Mouse (Mus musculus): ENCODE measurements around the gene Nudc. TPM values are rescaled to one million over a fixed set of nuclear protein-coding genes. Genes with fewer than 3 reads are reported as not detected.
"Not testable (repeated sequence)": the region's sequence is repeated elsewhere in the genome, so short reads cannot be mapped to it uniquely, and the experiment has no call there.

Gene Nudc
- total RNA-seq, 2 experiments from 2014 or later, result 106 to 120 TPM

DNA sequence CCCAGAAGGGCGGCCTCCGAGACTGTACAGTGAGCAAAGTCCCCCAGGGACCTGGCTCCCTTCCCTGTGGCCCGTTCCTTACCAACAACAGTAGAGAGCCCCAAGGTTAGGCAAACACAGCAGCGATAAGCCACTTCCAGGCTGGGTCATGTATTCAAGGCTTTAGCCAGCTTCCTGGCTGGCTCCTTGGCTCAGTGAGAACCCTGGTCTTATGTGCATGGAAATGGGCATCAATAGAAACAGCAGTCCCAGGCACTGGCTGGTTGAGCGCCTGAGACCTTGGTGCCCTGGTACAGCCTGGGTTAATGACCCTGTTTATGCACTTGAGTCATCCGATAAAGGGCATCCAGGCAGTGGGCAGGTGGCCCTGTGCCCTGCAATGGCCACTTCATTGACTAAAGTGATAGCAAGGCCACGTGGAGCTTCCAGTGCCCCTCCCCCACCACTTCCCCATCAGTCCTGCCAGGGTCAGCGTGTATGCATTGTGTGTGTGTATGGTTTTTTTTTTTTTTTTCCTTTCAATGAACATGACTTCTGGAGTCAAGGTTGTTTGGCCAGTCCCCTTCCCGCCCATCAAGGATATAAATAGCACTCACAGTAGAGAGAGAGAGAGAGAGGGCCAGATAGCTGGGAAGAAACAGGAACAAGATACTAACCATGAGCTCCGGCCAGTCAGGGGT, 7.1 kb upstream of the Nudc start, which contains the start of gene Nr0b2:
TSS of gene Nr0b2 (plus strand) at position 609 of the 680 bp plus-strand sequence.
- intact Hi-C loops (cut with DNase I), result no loop called here
- DNase-seq (ENCODE audit: extremely low spot score in 1 of 2, low spot score in 2 of 2), result no peak

GRCm38 (mm10) chr4:133552029-133552428, 6.2 kb upstream of the Nudc start:
- DNase-seq (ENCODE audit: extremely low spot score in 1 of 2, low spot score in 2 of 2), result no peak
- intact Hi-C loops (cut with DNase I), result no loop called here

DNA sequence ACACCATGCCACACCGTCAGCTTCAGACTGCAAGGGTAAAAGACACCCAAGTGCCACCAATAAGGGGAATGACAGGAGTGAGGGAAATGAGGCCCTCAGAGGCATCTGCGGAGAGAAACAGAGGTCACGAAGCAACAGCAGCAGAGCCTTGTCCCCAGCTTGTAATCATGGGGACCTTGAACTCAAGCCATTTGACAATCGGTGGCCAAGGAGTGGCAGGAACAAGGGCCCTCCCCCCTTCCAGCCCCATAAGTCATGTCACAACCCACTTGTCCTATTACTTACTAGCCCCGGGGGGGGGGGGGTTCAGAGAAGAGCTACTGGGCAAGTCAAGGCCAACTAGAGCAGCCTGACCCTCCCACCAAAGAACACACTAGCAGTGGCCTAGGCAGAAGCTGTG, 9.1 kb downstream of the Nudc start:
- intact Hi-C loops (cut with DNase I), result no loop called here
- no peak for DNase-seq (ENCODE audit: extremely low spot score in 1 of 2, low spot score in 2 of 2)

- intact Hi-C loops (cut with DNase I), result no loop called here
- DNase-seq (ENCODE audit: extremely low spot score in 1 of 2, low spot score in 2 of 2), result no peak
These were observed 9.7 kb downstream of the Nudc start for GRCm38 (mm10) chr4:133536081-133536480.

DNA sequence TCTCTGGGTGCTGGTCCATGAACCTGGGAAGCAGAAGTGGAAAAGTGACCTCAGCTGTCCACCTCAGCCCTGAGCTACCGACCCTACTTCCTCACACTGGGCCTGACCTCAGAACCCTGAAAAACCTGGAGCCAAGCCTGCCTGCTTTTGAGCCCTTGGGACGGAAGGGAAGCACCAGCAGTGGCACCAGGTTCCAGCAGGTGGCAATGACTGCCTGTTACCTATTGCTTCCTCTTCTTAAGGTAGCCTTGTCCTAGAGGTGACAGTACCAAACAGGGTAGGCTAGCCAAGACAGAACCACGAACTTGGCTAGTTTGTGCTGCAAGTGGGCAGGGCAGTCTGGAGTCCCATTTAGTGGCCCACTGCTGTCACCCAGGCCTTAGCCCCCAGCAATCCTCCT, 13.0 kb downstream of the Nudc start:
- DNase-seq (ENCODE audit: extremely low spot score in 1 of 2, low spot score in 2 of 2), result no peak
- intact Hi-C loops (cut with DNase I), result no loop called here

DNA sequence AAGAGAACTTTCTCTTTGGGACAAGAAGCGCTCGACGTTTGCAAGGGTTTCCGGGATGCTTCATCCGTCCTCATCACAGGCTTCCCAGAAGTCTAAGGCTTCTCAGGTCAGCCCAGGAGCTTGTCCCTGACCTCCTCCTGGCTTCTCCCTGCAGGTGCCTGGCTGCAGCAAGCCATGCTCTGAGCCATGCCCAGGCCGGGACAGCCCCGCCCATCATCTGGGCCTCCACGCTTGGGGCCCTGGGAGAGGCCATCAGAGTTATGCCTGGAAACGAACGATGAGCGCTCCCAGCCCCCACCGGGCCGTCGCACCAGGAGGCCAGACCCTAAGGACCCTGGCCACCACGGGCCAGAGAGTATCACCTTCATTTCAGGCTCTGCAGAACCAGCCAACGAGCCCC, 18.0 kb downstream of the Nudc start:
- intact Hi-C loops (cut with DNase I), result no loop called here
- DNase-seq (ENCODE audit: extremely low spot score in 1 of 2, low spot score in 2 of 2), result no peak

- no peak for DNase-seq (ENCODE audit: extremely low spot score in 1 of 2, low spot score in 2 of 2)
- intact Hi-C loops (cut with DNase I), result no loop called here
These were observed 24.3 kb downstream of the Nudc start for GRCm38 (mm10) chr4:133521502-133521901.

DNA sequence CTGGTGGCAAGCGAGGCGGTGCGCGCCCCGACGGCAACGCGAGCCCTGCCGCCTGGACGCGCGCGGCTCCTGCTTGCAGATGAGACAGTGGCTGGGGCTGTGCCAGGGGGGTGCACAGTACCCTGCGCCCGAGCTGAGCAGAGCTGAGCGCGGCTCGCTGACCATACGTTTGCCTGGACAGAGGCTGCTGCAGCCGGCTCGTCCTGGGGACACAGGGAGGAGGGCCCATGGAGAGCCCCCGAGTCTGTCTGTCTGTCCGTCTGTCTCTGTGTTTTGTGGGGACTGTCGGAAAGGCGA, 26.5 kb downstream of the Nudc start:
- DNase-seq (ENCODE audit: extremely low spot score in 1 of 2, low spot score in 2 of 2), result no peak
- intact Hi-C loops (cut with DNase I), result no loop called here

GRCm38 (mm10) chr4:133518601-133519368, 27.0 kb downstream of the Nudc start, which contains the start of gene Kdf1:
Gene Kdf1 (plus strand): TSS chr4:133518963.
- intact Hi-C loops (cut with DNase I), result no loop called here
- no peak for DNase-seq (ENCODE audit: extremely low spot score in 1 of 2, low spot score in 2 of 2)

- intact Hi-C loops (cut with DNase I), result no loop called here
- DNase-seq (ENCODE audit: extremely low spot score in 1 of 2, low spot score in 2 of 2), result peak; percentile 66 to 67
These were observed 32.8 kb downstream of the Nudc start for GRCm38 (mm10) chr4:133512972-133513371.

DNA sequence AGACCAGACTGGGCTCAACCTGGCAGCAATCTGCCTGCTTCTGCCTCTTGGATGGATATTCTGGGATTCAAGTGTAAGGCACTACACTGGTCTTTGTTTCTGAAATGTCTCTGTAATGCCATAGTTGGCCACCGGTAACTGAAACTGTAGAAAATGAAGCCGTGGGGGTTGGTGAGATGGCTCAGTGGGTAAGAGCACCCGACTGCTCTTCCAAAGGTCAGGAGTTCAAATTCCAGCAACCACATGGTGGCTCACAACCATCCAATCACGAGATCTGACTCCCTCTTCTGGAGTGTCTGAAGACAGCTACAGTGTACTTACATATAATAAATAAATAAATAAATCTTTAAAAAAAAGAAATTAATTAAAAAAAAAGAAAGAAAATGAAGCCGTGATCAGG, 33.3 kb downstream of the Nudc start:
- DNase-seq (ENCODE audit: extremely low spot score in 1 of 2, low spot score in 2 of 2); intact Hi-C loops (cut with DNase I): not testable (repeated sequence)

DNA sequence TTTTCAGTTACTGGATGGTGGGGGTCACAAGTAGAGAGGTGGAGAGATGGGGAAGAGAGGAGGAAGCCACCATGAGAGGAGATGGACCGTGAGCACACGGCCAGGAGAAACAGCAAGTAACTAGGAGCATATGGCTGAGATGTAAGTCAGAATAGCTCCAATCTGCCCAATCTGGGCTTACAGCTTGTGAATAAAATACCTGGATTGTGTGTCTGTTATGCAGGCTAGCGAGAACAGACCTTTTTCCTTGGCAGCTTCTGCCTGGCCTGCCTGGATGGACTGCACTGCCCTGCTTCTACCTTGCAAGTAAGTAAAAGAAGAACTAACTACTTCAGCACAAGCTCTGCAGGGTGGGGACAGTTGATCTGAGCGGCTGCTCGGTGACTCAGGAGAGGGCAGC, 34.7 kb downstream of the Nudc start:
- intact Hi-C loops (cut with DNase I), result no loop called here
- no peak for DNase-seq (ENCODE audit: extremely low spot score in 1 of 2, low spot score in 2 of 2)

GRCm38 (mm10) chr4:133508990-133509389, 36.8 kb downstream of the Nudc start:
- intact Hi-C loops (cut with DNase I), result no loop called here
- peak in 1 of 2 experiments; percentile 49 for DNase-seq (ENCODE audit: extremely low spot score in 1 of 2, low spot score in 2 of 2)

- no peak for DNase-seq (ENCODE audit: extremely low spot score in 1 of 2, low spot score in 2 of 2)
- intact Hi-C loops (cut with DNase I), result no loop called here
These were observed 39.2 kb downstream of the Nudc start for GRCm38 (mm10) chr4:133506573-133506972.

GRCm38 (mm10) chr4:133504755-133505485, 40.9 kb downstream of the Nudc start:
- intact Hi-C loops (cut with DNase I), result no loop called here

DNA sequence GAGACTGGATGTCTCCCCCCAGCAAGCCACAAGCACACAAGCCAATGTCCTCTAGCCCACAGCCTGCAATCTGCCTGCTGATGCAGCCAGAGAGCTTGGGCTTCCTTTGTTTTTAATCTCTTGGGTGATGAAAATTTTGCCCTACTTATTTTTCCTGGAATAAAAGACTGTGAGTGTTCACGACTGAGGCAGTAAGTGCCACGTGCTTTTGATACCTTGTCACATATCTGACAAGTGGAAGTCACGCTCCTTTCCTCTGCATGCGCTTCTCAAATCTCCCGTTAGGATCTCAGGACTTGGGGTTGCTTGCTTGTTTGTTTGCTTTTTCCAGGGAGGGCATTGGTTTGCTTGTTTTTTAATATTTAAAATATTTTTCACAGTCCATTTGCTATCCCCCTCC, 41.5 kb downstream of the Nudc start:
- DNase-seq (ENCODE audit: extremely low spot score in 1 of 2, low spot score in 2 of 2), result no peak
- intact Hi-C loops (cut with DNase I), result no loop called here

More at GRCm38 (mm10) chr4:133504755-133505485, 40.9 kb downstream of the Nudc start:
- DNase-seq (ENCODE audit: extremely low spot score in 1 of 2, low spot score in 2 of 2), result peak in 1 of 2 experiments; percentile 50

DNA sequence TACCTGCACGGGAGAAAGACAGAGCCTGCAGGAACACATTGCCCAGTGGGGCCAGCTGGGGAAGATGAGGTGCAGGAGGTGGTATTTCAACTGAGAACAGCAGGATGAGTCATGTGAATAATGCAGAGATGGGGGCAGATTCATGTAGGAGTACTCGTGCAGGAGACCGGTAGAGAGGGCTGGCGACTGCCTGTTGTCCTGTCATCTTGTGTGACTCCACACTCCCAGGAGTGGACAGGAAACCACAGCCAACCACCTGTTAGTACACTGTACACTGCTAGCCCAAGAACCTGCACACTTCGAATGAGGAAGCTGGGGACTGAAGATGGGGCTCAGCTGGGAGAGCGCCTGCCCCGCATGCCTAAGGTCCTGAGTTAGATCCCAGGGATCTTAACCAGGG, 44.3 kb downstream of the Nudc start:
- DNase-seq (ENCODE audit: extremely low spot score in 1 of 2, low spot score in 2 of 2), result no peak
- intact Hi-C loops (cut with DNase I), result no loop called here

DNA sequence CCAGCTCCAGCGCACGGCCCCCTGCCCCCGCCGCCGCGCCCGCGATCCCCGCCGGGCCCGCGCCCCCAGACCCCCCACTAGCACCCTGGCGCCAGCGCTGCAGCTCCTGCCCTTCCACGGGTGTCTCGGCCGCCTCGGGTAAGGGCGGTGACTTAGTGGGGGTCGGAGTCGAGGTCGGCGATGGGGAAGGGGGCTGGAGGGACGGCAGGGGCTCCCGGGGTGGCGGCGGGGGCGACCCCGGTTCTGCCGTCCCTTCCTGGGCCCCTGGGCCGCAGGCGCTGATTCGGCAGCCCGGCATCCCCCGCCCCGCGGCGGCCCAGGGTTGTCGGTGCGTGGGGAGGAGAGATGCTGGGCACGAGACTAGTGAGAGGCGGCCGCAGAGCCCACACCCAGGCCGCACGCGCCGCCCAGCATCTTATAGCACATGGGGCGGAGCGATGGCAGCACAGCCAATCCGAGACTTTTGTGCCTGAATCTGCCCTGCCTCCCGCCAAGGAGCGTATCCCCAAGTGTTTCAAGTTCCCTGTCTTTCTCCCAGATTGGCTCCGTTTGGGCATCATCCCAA, 47.6 kb downstream of the Nudc start, which contains the start of gene Trnp1:
TSS of gene Trnp1 (minus strand) at position 391 of the 565 bp plus-strand sequence.
- intact Hi-C loops (cut with DNase I), result no loop called here
- DNase-seq (ENCODE audit: extremely low spot score in 1 of 2, low spot score in 2 of 2), result peak; percentile 87 to 90

DNA sequence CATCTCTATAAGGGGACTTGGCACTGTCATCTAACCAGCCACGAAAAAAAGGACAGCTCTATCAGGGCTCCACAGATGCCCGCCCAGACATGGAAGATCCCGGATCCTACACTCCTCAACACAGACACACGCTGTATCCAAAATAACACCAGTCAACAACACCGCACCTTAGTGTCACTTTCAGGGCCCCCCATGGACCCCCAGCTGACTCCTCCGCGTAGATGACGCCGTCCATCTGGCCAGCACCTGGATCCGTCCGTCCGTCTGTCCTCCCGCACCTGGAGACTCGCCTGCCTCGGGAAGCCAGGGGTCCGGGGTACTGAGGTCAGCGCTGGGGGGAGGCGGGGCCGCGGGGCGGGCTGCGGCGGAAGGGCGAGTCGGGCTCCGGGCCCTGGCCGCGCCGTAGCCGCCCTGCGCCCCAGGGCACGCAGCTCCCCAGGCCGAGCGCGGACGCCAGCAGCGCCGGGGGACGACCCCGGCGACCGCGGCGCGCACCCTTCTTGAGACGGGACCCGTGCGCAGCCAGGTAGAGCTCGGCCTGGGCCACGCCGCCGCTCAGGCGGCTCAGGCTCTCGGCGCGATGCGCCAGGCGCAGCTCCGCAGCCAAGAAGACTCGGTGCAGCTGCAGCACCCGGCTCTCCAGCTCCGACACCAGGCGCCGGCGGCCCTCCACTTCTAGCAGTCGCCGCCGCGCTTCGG, 48.2 kb downstream of the Nudc start:
- intact Hi-C loops (cut with DNase I), result no loop called here
- DNase-seq (ENCODE audit: extremely low spot score in 1 of 2, low spot score in 2 of 2), result peak in 1 of 2 experiments; percentile 54

Data from left cerebral cortex, postnatal 10 days (tissue).